Mouse (Mus musculus) erythroblast, embryonic 14.5 days (primary cell): ENCODE results near the gene Rmnd5b.

ENCODE experiments used
- GATA1 ChIP-seq: IDR thresholded peaks from 2 replicates; pipeline ENCODE4 v1.6.1; 2012; ENCODE audit warnings: low read length, inconsistent platforms, mixed read lengths
- TAL1 ChIP-seq: IDR thresholded peaks from 3 replicates; pipeline ENCODE4 v1.6.1; 2012; ENCODE audit warnings: low read length, inconsistent platforms, mixed read lengths

DNA sequence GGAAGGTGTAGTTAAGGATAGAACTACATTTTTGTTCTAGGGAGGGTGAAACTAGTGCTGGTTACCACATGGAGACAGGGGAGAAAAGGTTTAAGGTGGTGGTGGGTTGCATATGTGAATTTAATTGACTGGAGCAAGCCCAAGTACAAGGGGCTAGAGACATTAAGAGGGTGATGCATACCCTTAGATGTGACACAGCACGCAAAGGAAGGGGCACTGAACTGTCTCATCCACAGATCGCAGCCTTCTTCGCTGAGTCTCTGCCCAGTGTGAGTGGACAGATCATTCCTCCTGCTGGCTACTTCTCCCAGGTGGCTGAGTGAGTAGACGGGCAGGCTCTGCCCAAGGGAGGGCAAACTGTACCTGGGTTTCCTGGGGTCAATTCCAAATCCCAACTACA lies 42.3 kb downstream of the Rmnd5b start:
- no peak for TF ChIP-seq GATA1
- TF ChIP-seq TAL1, result no peak
